8 mouse cellular contexts compared by ENCODE assay signal in genomic region chr5:116591346-116592048, GRCm38 (mm10). TPM values are rescaled to one million over a fixed set of nuclear protein-coding genes. Genes with fewer than 3 reads are reported as not detected.
DNase-seq lines count a peak whose midpoint lies in the region; ATAC-seq and TF ChIP-seq lines count a peak whose summit lies in the region.

Srrm4 (minus strand) TSS chr5:116591817.

- DNase-seq in adipocyte (ENCODE audit: low spot score) = peak; percentile 4
- DNase-seq in cerebellum, adult 9-10 months = peak; percentile 96
- peak; percentile 64 for DNase-seq in hindlimb bud, embryonic 11.5 days (ENCODE audit: extremely low spot score, low read depth, low spot score)
- peak; percentile 87 to 88 for DNase-seq in left cerebral cortex, adult 2 months (ENCODE audit: extremely low spot score in 1 of 2, low spot score in 2 of 2)
- DNase-seq in right cerebral cortex, postnatal 14 days = peak; percentile 88
- no peak for DNase-seq in spleen, adult 12 weeks (ENCODE audit: low spot score)

- H3K4me3 ChIP-seq in left cerebral cortex, adult 2 months = peak within 1 kb of the TSS; percentile 72

- no peak for TF ChIP-seq CTCF in left cerebral cortex, adult 2 months (IDR thresholded peaks at IDR 0.05)

- peak within 1 kb of the TSS; percentile 86 for H3K27ac ChIP-seq in left cerebral cortex, adult 2 months

- intact Hi-C loops in left cerebral cortex, adult 2 months (cut with DNase I) = loop anchor here (1.0 to 10.0 kb wide), 8 partner anchors 61 to 469 kb away; no protein-coding TSS in a partner anchor

- ATAC-seq in frontal cortex, adult (ENCODE audit: low TSS enrichment) = peak; percentile 85
- peak; percentile 44; the same call in 1 of the 2 replicates for ATAC-seq in megakaryocyte-erythroid progenitor cell, adult 5-6 weeks (replicated peaks; ENCODE audit: low FRiP score, low TSS enrichment, poor library complexity, severe bottlenecking)

RNA-seq across cellular contexts. Expression of gene Srrm4, which starts in this region (rescaled TPM):
- total RNA-seq in left cerebral cortex, adult 2 months (2021) = 10 to 100 TPM; 28.8 to 30.7 TPM
- total RNA-seq in megakaryocyte-erythroid progenitor cell, adult 5-6 weeks (2014; fragmentation: Nextera tagmentation) = not detected in 2 replicates
- total RNA-seq in megakaryocyte-erythroid progenitor cell, adult 5-6 weeks (2017) = not detected in 2 replicates

Comparison
In these comparisons a context has a peak if more than half of its experiments do, and no peak if none do; other contexts are left out.
1. RNA of gene Srrm4 (total RNA-seq): 28.8 to 30.7 TPM in left cerebral cortex, adult 2 months; not detected in megakaryocyte-erythroid progenitor cell, adult 5-6 weeks; every median in the first group is over 10 times any median in the second.
2. Peak in ATAC-seq in megakaryocyte-erythroid progenitor cell, adult 5-6 weeks; RNA of the gene not detected or under 1 TPM.